Mouse (Mus musculus) layer of hippocampus, postnatal 14 days (tissue): ENCODE measurements around the gene Ube2t. TPM values are rescaled to one million over a fixed set of nuclear protein-coding genes. Genes with fewer than 3 reads are reported as not detected.

Experiments
- total RNA-seq, 2 experiments: library from RNA; stranded (reverse); gene quantifications; 2 replicates each; pipeline ENCODE4 v1.2.3; 2021

Ube2t gene
- total RNA-seq, 2 experiments from 2014 or later: 2.1 to 2.4 TPM

Other genes with a start within 250 kb of the Ube2t start
- 10 to 100 TPM; 67.8 to 74.7 TPM for gene Ppp1r12b, start 6.6 kb upstream of the Ube2t start, total RNA-seq
- gene Lgr6, start 142.7 kb downstream of the Ube2t start, total RNA-seq: 1 to 10 TPM; 1.6 to 2.5 TPM
- gene Ptpn7, start 170.1 kb downstream of the Ube2t start, total RNA-seq: not detected
- 100 to 1,000 TPM; 307 to 334 TPM for gene Arl8a, start 184.3 kb downstream of the Ube2t start, total RNA-seq
- 100 to 1,000 TPM; 186 to 187 TPM for gene Gpr37l1, start 205.1 kb downstream of the Ube2t start, total RNA-seq